Mouse (Mus musculus): ENCODE results near the gene Olfr718-ps1. TPM values are rescaled to one million over a fixed set of nuclear protein-coding genes. Genes with fewer than 3 reads are reported as not detected.

Olfr718-ps1 gene
- total RNA-seq, 2 experiments from 2014 or later = not detected

DNA sequence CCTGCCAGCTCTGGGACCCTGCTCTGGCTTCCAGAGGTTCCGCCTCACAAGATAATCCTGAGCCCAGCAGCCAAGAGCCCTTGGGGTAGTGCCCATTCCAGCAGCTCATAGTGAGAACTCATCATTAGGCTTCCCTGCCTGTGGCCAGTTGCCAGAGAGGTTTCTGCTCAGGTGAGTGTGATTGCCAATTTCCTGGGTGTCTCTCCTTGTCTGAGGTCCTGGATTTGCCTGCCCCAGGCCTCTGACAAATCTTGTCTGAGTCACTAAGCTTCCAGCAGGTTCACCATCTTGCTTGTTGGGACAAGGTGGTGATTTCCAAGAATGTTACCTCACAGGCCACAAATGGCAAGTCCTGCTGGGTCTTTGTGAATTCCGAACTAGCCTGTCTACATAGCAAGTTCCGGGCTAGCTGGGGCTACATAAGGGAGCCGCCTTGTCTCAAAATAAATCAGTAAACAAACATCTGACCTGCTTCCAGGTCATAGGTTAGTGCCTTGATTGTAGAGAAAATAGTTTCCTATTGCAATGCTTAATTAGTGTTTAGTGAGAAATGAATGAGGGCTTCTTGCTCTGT is 22.5 kb downstream of the Olfr718-ps1 start:
- no peak for DNase-seq
- no peak for TF ChIP-seq CTCF (IDR thresholded peaks at IDR 0.05)
- H3K4me3 ChIP-seq = no peak overlapping the region

GRCm38 (mm10) chr5:143122673-143123072 is 24.7 kb downstream of the Olfr718-ps1 start:
- intact Hi-C loops (cut with DNase I) = no loop called here
- TF ChIP-seq CTCF (IDR thresholded peaks at IDR 0.05) = no peak
- H3K4me3 ChIP-seq = no peak overlapping the region
- DNase-seq = no peak
- no peak overlapping the region for H3K27ac ChIP-seq

More for the DNA sequence above, 22.5 kb downstream of the Olfr718-ps1 start:
- no peak overlapping the region for H3K27ac ChIP-seq
- intact Hi-C loops (cut with DNase I) = no loop called here

- TF ChIP-seq CTCF (IDR thresholded peaks at IDR 0.05) = no peak
- no peak for DNase-seq
- Histone ChIP-seq H3K4me3 (no peak overlapping the region), H3K27ac (no peak overlapping the region)
- intact Hi-C loops (cut with DNase I) = no loop called here
These were observed 25.3 kb downstream of the Olfr718-ps1 start for GRCm38 (mm10) chr5:143122125-143122524.

GRCm38 (mm10) chr5:143112281-143113246 is 34.8 kb downstream of the Olfr718-ps1 start, which contains the start of gene Rnf216:
TSS of gene Rnf216 (minus strand) at chr5:143112994.
- intact Hi-C loops (cut with DNase I) = loop anchor here (2.0 to 10.0 kb wide), 2 partner anchors 66 to 1112 kb away; partner anchors contain the start of gene Tecpr1
- Histone ChIP-seq H3K4me3 (peak within 1 kb of the TSS; percentile 95), H3K27ac (peak within 1 kb of the TSS; percentile 96)
- peak; percentile 95 for DNase-seq
- TF ChIP-seq CTCF (IDR thresholded peaks at IDR 0.05) = peak; percentile 84

GRCm38 (mm10) chr5:143106842-143107241 is 40.5 kb downstream of the Olfr718-ps1 start:
- TF ChIP-seq CTCF (IDR thresholded peaks at IDR 0.05) = no peak
- no peak overlapping the region for H3K4me3 ChIP-seq
- DNase-seq = no peak
- intact Hi-C loops (cut with DNase I) = no loop called here
- no peak overlapping the region for H3K27ac ChIP-seq

DNA sequence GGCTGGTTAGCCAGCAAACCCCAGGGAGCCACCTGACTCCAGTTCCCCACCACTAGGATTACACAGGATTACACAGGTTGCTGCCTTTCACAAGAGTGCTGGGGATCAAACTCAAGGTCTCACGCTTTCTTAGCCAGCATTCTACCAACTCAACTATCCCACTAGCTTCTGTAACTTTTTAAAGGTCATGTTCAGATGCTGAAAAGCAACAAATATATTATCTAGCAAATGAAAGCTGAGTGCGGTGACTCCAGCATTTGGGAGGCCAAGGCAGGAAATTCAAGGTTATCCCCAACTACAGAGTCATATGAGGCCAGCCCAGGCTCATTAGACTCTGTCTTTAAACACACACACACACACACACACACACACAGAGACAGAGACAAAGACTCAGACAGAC is 44.1 kb downstream of the Olfr718-ps1 start:
- DNase-seq = no peak
- intact Hi-C loops (cut with DNase I) = no loop called here
- no peak overlapping the region for H3K27ac ChIP-seq
- H3K4me3 ChIP-seq = no peak overlapping the region
- TF ChIP-seq CTCF (IDR thresholded peaks at IDR 0.05) = no peak

- DNase-seq = no peak
- Histone ChIP-seq H3K27ac (no peak overlapping the region), H3K4me3 (no peak overlapping the region)
- intact Hi-C loops (cut with DNase I) = no loop called here
- TF ChIP-seq CTCF (IDR thresholded peaks at IDR 0.05) = no peak
These were observed 45.8 kb downstream of the Olfr718-ps1 start for GRCm38 (mm10) chr5:143101626-143102025.

DNA sequence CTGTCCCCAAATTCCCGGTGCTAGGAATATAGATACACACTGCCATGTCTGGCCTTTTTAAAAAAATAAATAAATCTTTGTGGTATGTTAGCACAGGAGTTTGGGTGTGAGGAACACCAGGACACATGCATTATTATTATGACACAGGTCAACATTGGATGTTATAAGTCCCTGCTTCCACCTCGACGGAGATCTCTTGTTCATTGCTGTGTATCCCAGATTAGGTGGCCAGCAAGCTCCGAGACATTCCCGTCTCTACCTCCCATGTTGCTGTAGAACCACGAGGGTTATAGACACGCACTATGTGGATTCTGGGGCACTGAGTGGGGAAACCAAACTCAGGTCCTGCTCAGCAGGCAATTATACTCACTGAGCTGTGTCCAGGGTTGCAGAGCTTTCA is 52.1 kb downstream of the Olfr718-ps1 start:
- no peak for DNase-seq
- H3K27ac ChIP-seq = no peak overlapping the region
- H3K4me3 ChIP-seq = no peak overlapping the region
- intact Hi-C loops (cut with DNase I) = no loop called here
- no peak for TF ChIP-seq CTCF (IDR thresholded peaks at IDR 0.05)

GRCm38 (mm10) chr5:143092891-143093290 is 54.5 kb downstream of the Olfr718-ps1 start:
- TF ChIP-seq CTCF (IDR thresholded peaks at IDR 0.05) = no peak
- H3K4me3 ChIP-seq = no peak overlapping the region
- intact Hi-C loops (cut with DNase I) = no loop called here
- no peak for DNase-seq
- no peak overlapping the region for H3K27ac ChIP-seq

GRCm38 (mm10) chr5:143084898-143085297 is 62.5 kb downstream of the Olfr718-ps1 start:
- intact Hi-C loops (cut with DNase I) = no loop called here
- DNase-seq = peak; percentile 26
- H3K27ac ChIP-seq = no peak overlapping the region
- peak; percentile 70 for TF ChIP-seq CTCF (IDR thresholded peaks at IDR 0.05)
- H3K4me3 ChIP-seq = no peak overlapping the region

Small RNAs within 50 kb of the gene (microRNA-seq; reads per million reads assigned to microRNA genes)
- gene Gm44405 = not detected

Other genes with a start within 250 kb of the Olfr718-ps1 start
- gene Actb, start 240.8 kb downstream of the Olfr718-ps1 start, total RNA-seq (2021) = 100 to 1,000 TPM; 365 to 571 TPM
- gene Fscn1, start 187.2 kb downstream of the Olfr718-ps1 start, total RNA-seq (2021) = 1 to 10 TPM; 4.4 to 7.3 TPM
- 10 to 100 TPM; 19.0 to 19.8 TPM for gene Rnf216, start 34.6 kb downstream of the Olfr718-ps1 start, total RNA-seq (2021)
- 1 to 10 TPM; 3.6 to 4.0 TPM for gene Rbak, start 33.2 kb upstream of the Olfr718-ps1 start, total RNA-seq (2021)
- gene Spdye4b, start 33.4 kb upstream of the Olfr718-ps1 start, total RNA-seq (2021) = not detected
- gene Spdye4a, start 79.3 kb upstream of the Olfr718-ps1 start, total RNA-seq (2021) = not detected
- gene Zfp12, start 87.6 kb upstream of the Olfr718-ps1 start, total RNA-seq (2021) = 1 to 10 TPM; 7.1 to 8.0 TPM
- 1 to 10 TPM; 3.2 to 3.6 TPM for gene Zfp316, start 122.4 kb upstream of the Olfr718-ps1 start, total RNA-seq (2021)
- under 1 TPM in 1 of 2 experiments, not detected in 1; 0.08 TPM for gene Zfp853, start 146.0 kb upstream of the Olfr718-ps1 start, total RNA-seq (2021)
- 10 to 100 TPM; 11.1 to 11.5 TPM for gene E130309D02Rik, start 167.8 kb upstream of the Olfr718-ps1 start, total RNA-seq (2021)
- gene Zdhhc4, start 181.7 kb upstream of the Olfr718-ps1 start, total RNA-seq (2021) = 10 to 100 TPM; 35.0 to 40.6 TPM
- gene Grid2ip, start 209.8 kb upstream of the Olfr718-ps1 start, total RNA-seq (2021) = not detected

Data from gastrocnemius, adult 2 months (tissue).